Mouse (Mus musculus) CH12.LX (cell line): ENCODE measurements at regions not wholly inside any gene's neighbourhood (a gene's known extent, or its start where the extent isn't known, plus 50 kb on each side); places are given as distances from the start of the nearest gene placed in this dataset.

Experiments used
- DNase-seq: peaks from one replicate; pipeline ENCODE4 v3.0.0-alpha.2; 2013; ENCODE audit errors: extremely low read depth
- H3K27ac ChIP-seq: 2 replicates; pipeline ENCODE4 v1.5.1; 2012; ENCODE audit warnings: low read depth, mild to moderate bottlenecking, control low read depth, moderate library complexity; ENCODE audit not compliant: insufficient read depth
- H3K27me3 ChIP-seq: replicated peaks from 2 replicates; pipeline ENCODE3; 2012; ENCODE audit warnings: inconsistent platforms
- H3K36me3 ChIP-seq, 2 experiments: replicated peaks in 1 of 2; 2 replicates each; pipeline versions ENCODE3 to v1.6.1; 2012; ENCODE audit warnings: inconsistent platforms in 1 of 2, low read length in 1 of 2, mild to moderate bottlenecking in 1 of 2, mixed read lengths in 1 of 2, moderate library complexity in 1 of 2; ENCODE audit not compliant: control insufficient read depth in 1 of 2, insufficient read depth in 1 of 2
- H3K4me1 ChIP-seq, 2 experiments: 2 replicates each; pipeline ENCODE4 v1.6.1; 2012; ENCODE audit warnings: inconsistent platforms in 1 of 2, moderate library complexity in 1 of 2; ENCODE audit not compliant: insufficient read depth in 2 of 2, control insufficient read depth in 1 of 2
- H3K4me2 ChIP-seq: 2 replicates; pipeline ENCODE4 v1.6.1; 2012; ENCODE audit warnings: low read depth, mild to moderate bottlenecking, control low read depth; ENCODE audit not compliant: poor library complexity, insufficient read depth, severe bottlenecking
- H3K4me3 ChIP-seq, 3 experiments: fragments of 150-350 bp in 1 of 3; sonication (generic) in 1 of 3; replicated peaks in 1 of 3; 2 replicates each; pipeline versions ENCODE3 to v1.5.1; 2011 to 2012; ENCODE audit warnings: low read depth in 2 of 3, low read length in 2 of 3, mild to moderate bottlenecking in 2 of 3, moderate library complexity in 2 of 3, control low read depth in 1 of 3, improper control_type of control experiment in 1 of 3, inconsistent platforms in 1 of 3, mixed read lengths in 1 of 3; ENCODE audit not compliant: poor library complexity in 1 of 3
- H3K79me2 ChIP-seq: replicated peaks from 2 replicates; pipeline ENCODE4 v1.6.1; 2012; ENCODE audit warnings: mild to moderate bottlenecking, moderate library complexity; ENCODE audit not compliant: control insufficient read depth, poor library complexity, insufficient read depth, severe bottlenecking; ENCODE audit errors: extremely low read depth
- H3K9ac ChIP-seq: 2 replicates; pipeline ENCODE4 v1.6.1; 2012; ENCODE audit warnings: low read depth, mild to moderate bottlenecking, control low read depth, moderate library complexity; ENCODE audit not compliant: insufficient read depth
- H3K9me3 ChIP-seq: replicated peaks from 2 replicates; pipeline ENCODE3; 2012; ENCODE audit warnings: low read length, inconsistent platforms, mixed read lengths
- CTCF ChIP-seq, 2 experiments: IDR thresholded peaks in 1 of 2; conservative IDR thresholded peaks in 1 of 2; 2 replicates each; pipeline ENCODE4 v1.5.1; 2011 to 2012; ENCODE audit warnings: low read depth in 2 of 2, low read length in 2 of 2, improper control_type of control experiment in 1 of 2, inconsistent platforms in 1 of 2, mild to moderate bottlenecking in 1 of 2, moderate library complexity in 1 of 2
- ELF1 ChIP-seq: IDR thresholded peaks from 2 replicates; pipeline ENCODE4 v1.6.1; 2014; ENCODE audit warnings: low read depth, mild to moderate bottlenecking, inconsistent platforms, low read length, improper control_type of control experiment
- JUN ChIP-seq: IDR thresholded peaks from 2 replicates; pipeline ENCODE4 v1.6.1; 2011; ENCODE audit warnings: low read depth, mild to moderate bottlenecking, low read length, improper control_type of control experiment, moderate library complexity; ENCODE audit not compliant: insufficient read depth
- MXI1 ChIP-seq: IDR thresholded peaks from 2 replicates; pipeline ENCODE4 v1.6.1; 2011; ENCODE audit warnings: mild to moderate bottlenecking, low read depth, low read length, improper control_type of control experiment
- MYC ChIP-seq: IDR thresholded peaks from 2 replicates; pipeline ENCODE4 v1.6.1; 2011; ENCODE audit warnings: low read depth, mild to moderate bottlenecking, improper control_type of control experiment, low read length
- NRF1 ChIP-seq: IDR thresholded peaks from 2 replicates; pipeline ENCODE4 v1.6.1; 2014; ENCODE audit warnings: low read depth, mild to moderate bottlenecking, inconsistent platforms, low read length, improper control_type of control experiment, moderate library complexity
- POLR2A ChIP-seq: IDR thresholded peaks from 2 replicates; pipeline ENCODE4 v1.6.1; 2011; ENCODE audit warnings: low read depth, mild to moderate bottlenecking, improper control_type of control experiment, low read length
- POLR2AphosphoS2 ChIP-seq: IDR thresholded peaks from 2 replicates; pipeline ENCODE4 v1.6.1; 2011; ENCODE audit warnings: low read depth, low read length, improper control_type of control experiment
- RAD21 ChIP-seq: IDR thresholded peaks from 2 replicates; pipeline ENCODE4 v1.6.1; 2011; ENCODE audit warnings: low read depth, mild to moderate bottlenecking, low read length, improper control_type of control experiment, moderate library complexity
- SIN3A ChIP-seq: IDR thresholded peaks from 2 replicates; pipeline ENCODE4 v1.6.1; 2012; ENCODE audit warnings: low read length, improper control_type of control experiment, inconsistent platforms
- SMC3 ChIP-seq: IDR thresholded peaks from 2 replicates; pipeline ENCODE4 v1.6.1; 2011; ENCODE audit warnings: low read depth, low read length, improper control_type of control experiment
- TBP ChIP-seq: conservative IDR thresholded peaks from 2 replicates; pipeline ENCODE4 v1.6.1; 2011; ENCODE audit warnings: low read depth, low read length, improper control_type of control experiment
- UBTF ChIP-seq: IDR thresholded peaks from 2 replicates; pipeline ENCODE4 v1.6.1; 2012; ENCODE audit warnings: low read depth, mild to moderate bottlenecking, inconsistent platforms, low read length, improper control_type of control experiment, moderate library complexity
- ZNF384 ChIP-seq: IDR thresholded peaks from 2 replicates; pipeline ENCODE4 v1.6.1; 2012; ENCODE audit warnings: low read depth, low read length, improper control_type of control experiment, inconsistent platforms
- dilution Hi-C: fragments of 300-500 bp; cut with MboI; formaldehyde crosslinking; loops from 2 replicates; pipeline ENCODE4 v1.14.3; 2020; ENCODE audit warnings: low sequenced_read_pairs; ENCODE audit not compliant: extremely low pct_unique_long_range_greater_than_20kb, extremely low pct_ligation_motif_present
- in situ Hi-C: fragments of 300-500 bp; cut with MboI; formaldehyde crosslinking; loops from 3 replicates; pipeline ENCODE4 v1.14.3; 2019; ENCODE audit warnings: low sequenced_read_pairs, low pct_ligation_motif_present, low pct_unique_long_range_greater_than_20kb, mixed read lengths

- in situ Hi-C loops = no loop called here
- DNase-seq = no peak
- TF ChIP-seq UBTF (no peak), TBP (no peak), SIN3A (no peak), POLR2AphosphoS2 (no peak), MXI1 (no peak), JUN (no peak), ELF1 (no peak)
- H3K36me3 ChIP-seq = no peaks in the 10 kb centered on the region
- H3K79me2 ChIP-seq = no peaks in the 10 kb centered on the region
- dilution Hi-C loops = no loop called here
- H3K9me3 ChIP-seq = no peaks in the 10 kb centered on the region
- H3K27ac ChIP-seq = no peak overlapping the region
- H3K9ac ChIP-seq = no peak overlapping the region
- H3K4me1 ChIP-seq = 0 out of 4 replicates have a peak, but pooled peaks cover 0 to 3% of the 10 kb centered on the region in 2 experiments
- no peaks in the 10 kb centered on the region for H3K27me3 ChIP-seq
- H3K4me3 ChIP-seq = no peak overlapping the region
- no peak overlapping the region for H3K4me2 ChIP-seq
Measured at GRCm38 (mm10) chr13:6741916-6742315, 93.3 kb upstream of the Pfkp start.

GRCm38 (mm10) chr13:6736984-6737566 lies 88.5 kb upstream of the Pfkp start:
- in situ Hi-C loops (no loop called here), dilution Hi-C loops (no loop called here)
- no peak overlapping the region for H3K27ac ChIP-seq
- DNase-seq = peak; percentile 27
- H3K79me2 ChIP-seq = no peaks in the 10 kb centered on the region
- H3K4me1 ChIP-seq = 0 out of 4 replicates have a peak, but pooled peaks cover 0 to 3% of the 10 kb centered on the region in 2 experiments
- H3K4me3 ChIP-seq = no peak overlapping the region
- TF ChIP-seq SMC3 (peak; percentile 16; the same call in 1 of the 2 replicates), RAD21 (peak; percentile 55), CTCF (conservative IDR thresholded peaks at IDR 0.05 in 1 of 2, IDR thresholded peaks at IDR 0.05 in 1 of 2; ENCODE audit: low read depth in 2 of 2, low read length in 2 of 2) (peak in 1 of 2 experiments; percentile 52; a peak in 2 of 4 replicates), NRF1 (no peak), ZNF384 (peak; percentile 91), POLR2A (no peak), MYC (no peak)
- H3K9ac ChIP-seq = no peak overlapping the region
- no peaks in the 10 kb centered on the region for H3K9me3 ChIP-seq
- H3K36me3 ChIP-seq = no peaks in the 10 kb centered on the region
- H3K27me3 ChIP-seq = no peaks in the 10 kb centered on the region
- H3K4me2 ChIP-seq = no peak overlapping the region
